Mouse (Mus musculus) testis, adult 2 months (tissue): ENCODE data around the gene Actn1.

ENCODE experiments used
- CTCF ChIP-seq: fragments of 200-500 bp; IDR thresholded peaks from 2 replicates; pipeline ENCODE4 v1.5.1; 2012; ENCODE audit warnings: low read depth, mild to moderate bottlenecking, inconsistent platforms, low read length, moderate library complexity; ENCODE audit not compliant: control insufficient read depth, insufficient read depth, insufficient replicate concordance
- POLR2A ChIP-seq: fragments of 200-500 bp; IDR thresholded peaks from 2 replicates; pipeline ENCODE4 v1.6.1; 2012; ENCODE audit warnings: low read depth, mild to moderate bottlenecking, inconsistent platforms, low read length, moderate library complexity; ENCODE audit not compliant: control insufficient read depth

DNA sequence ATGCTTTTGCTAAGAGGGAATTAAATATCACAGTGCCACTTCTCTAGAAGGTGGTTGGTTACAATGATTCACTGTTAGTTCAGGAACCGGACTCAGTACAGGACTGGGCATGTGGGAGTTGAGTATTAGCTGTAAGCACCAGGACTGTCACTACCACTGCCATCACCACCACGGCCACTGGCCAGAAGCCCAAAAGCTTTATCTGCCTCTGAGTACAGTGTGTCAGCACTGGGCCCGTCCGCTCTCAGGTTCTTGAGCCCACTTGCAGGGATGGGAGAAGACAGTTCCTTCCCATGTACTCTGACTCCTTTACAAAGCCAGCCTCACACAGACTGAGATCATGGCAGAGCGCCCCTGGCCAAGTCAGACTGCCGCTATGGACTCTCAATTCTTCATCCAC, 16.0 kb downstream of the Actn1 start:
- TF ChIP-seq CTCF: no peak
- TF ChIP-seq POLR2A: no peak
